Mouse (Mus musculus): ENCODE results near the gene Dnajb8.

DNA sequence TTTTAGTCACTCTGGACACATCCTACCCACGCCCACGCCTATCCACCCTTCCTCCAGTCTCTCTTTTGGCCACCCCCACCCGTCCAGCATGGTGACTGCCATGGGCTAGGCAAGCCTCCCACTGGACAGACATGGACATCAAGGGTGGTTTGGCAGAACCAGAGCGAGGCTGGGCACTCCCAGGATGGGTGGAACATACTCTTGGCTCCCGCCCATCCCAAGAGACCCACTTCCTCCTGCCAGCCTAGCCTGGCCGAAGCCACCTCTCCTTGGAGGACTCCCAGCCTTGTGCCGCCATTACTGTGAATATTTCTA, 16.7 kb upstream of the Dnajb8 start:
- TF ChIP-seq CTCF (IDR thresholded peaks at IDR 0.05; ENCODE audit: borderline replicate concordance, extremely low read depth, insufficient read depth, insufficient read length) (no peak), POLR2A (IDR thresholded peaks at IDR 0.05; ENCODE audit: borderline replicate concordance, extremely low read depth, insufficient read depth, insufficient read length, poor library complexity, severe bottlenecking) (no peak)

Measured in brain, embryonic 14.5 days (tissue).